Mouse (Mus musculus): ENCODE results near the gene Ppat. TPM values are rescaled to one million over a fixed set of nuclear protein-coding genes. Genes with fewer than 3 reads are reported as not detected.

Gene Ppat
- 21.7 and 26.2 TPM in 2 replicates for polyA plus RNA-seq (2015; fragmentation: Nextera tagmentation; extraction: Ambion mirVana)

DNA sequence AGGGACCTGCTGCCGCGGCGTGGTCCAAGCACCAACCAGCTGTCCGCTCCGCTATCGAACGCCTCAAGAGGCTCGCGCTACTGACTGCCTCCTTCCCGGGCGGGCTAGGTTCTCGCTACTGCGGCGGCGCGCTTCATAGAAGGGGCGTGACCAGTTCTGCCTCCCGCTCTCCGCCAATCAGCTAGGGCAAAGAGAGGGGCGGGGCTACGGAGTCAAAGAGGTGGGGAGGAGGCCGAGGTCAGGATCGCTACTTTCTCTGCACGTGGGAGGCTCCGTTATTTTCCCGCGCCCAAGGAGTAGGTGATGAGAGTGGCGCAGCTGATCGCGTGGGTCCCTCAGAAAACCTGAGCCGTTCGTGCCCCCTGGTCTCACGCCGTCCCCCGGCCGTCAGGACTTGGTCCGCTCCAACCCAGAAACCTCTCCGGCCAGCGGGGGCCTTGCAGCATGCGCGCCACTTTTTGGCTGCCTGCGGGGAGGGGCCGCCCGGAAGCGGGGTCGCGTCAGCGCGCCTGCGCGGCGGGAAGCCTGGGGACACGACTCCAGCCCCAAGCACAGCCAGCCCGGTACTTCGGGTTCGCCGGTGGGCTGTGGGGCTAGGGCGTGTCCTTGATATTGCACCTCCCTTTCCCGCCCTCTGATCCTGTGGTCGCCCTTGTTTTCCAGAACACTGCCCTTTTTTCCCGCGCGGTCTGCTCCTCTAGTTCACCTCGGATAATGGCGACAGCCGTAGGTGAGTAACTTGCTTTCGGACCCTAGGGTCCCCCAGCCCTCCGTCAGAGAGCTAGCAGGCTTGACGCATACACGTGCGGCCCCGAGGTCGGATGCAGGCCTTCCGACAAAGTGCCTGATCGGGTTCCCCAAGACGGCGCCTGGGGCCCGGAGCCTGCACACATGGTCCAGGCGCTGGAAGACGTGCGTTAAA is at the start of gene Ppat, which contains the start of gene Paics:
TSS of gene Ppat (minus strand) at position 473 of the 922 bp plus-strand sequence.
TSS of gene Paics (plus strand) at position 202 of the 922 bp plus-strand sequence.
- Histone ChIP-seq H3K4me1 (ENCODE audit: control insufficient read depth, insufficient read depth, low read length) (peaks cover 16% of the 10 kb centered on the region), H3K36me3 (ENCODE audit: control insufficient read depth, insufficient read depth, low read length) (no peaks in the 10 kb centered on the region), H3K9ac (ENCODE audit: low read length) (peak within 1 kb of the TSS; percentile 74), H3K27ac (ENCODE audit: low read length) (peak within 1 kb of the TSS; percentile 88), H3K9me3 (replicated peaks; ENCODE audit: control insufficient read depth, low read length) (no peaks in the 10 kb centered on the region), H3K27me3 (ENCODE audit: control insufficient read depth, insufficient read depth, low read length) (no peaks in the 10 kb centered on the region), H3K4me3 (replicated peaks; ENCODE audit: low read length) (peak within 1 kb of the TSS; percentile 67), H3K4me2 (ENCODE audit: low read depth, low read length) (peak within 1 kb of the TSS; percentile 90)
- WGBS, result under 1% methylated on average over 81 of the region's 81 CpGs
- peak; percentile 97 for ATAC-seq (ENCODE audit: insufficient read depth, low FRiP score)

- Histone ChIP-seq H3K36me3 (ENCODE audit: control insufficient read depth, insufficient read depth, low read length) (peaks cover 28% of the 10 kb centered on the region), H3K27me3 (ENCODE audit: control insufficient read depth, insufficient read depth, low read length) (no peaks in the 10 kb centered on the region), H3K9me3 (replicated peaks; ENCODE audit: control insufficient read depth, low read length) (no peaks in the 10 kb centered on the region), H3K4me1 (ENCODE audit: control insufficient read depth, insufficient read depth, low read length) (no peaks in the 10 kb centered on the region), H3K4me3 (replicated peaks; ENCODE audit: low read length) (no peak overlapping the region), H3K4me2 (ENCODE audit: low read depth, low read length) (no peak overlapping the region), H3K27ac (ENCODE audit: low read length) (no peak overlapping the region), H3K9ac (ENCODE audit: low read length) (no peak overlapping the region)
- WGBS, result 49% methylated on average over 5 of the region's 5 CpGs
- ATAC-seq (ENCODE audit: insufficient read depth, low FRiP score), result no peak
Observed at GRCm38 (mm10) chr5:76998416-76998815, 47.0 kb upstream of the Ppat start.

- Histone ChIP-seq H3K9me3 (replicated peaks; ENCODE audit: control insufficient read depth, low read length) (no peaks in the 10 kb centered on the region), H3K27me3 (ENCODE audit: control insufficient read depth, insufficient read depth, low read length) (no peaks in the 10 kb centered on the region), H3K4me2 (ENCODE audit: low read depth, low read length) (no peak overlapping the region), H3K36me3 (ENCODE audit: control insufficient read depth, insufficient read depth, low read length) (peaks cover 28% of the 10 kb centered on the region), H3K9ac (ENCODE audit: low read length) (no peak overlapping the region), H3K27ac (ENCODE audit: low read length) (no peak overlapping the region), H3K4me1 (ENCODE audit: control insufficient read depth, insufficient read depth, low read length) (no peaks in the 10 kb centered on the region), H3K4me3 (replicated peaks; ENCODE audit: low read length) (no peak overlapping the region)
- ATAC-seq (ENCODE audit: insufficient read depth, low FRiP score), result no peak
- 94% methylated on average over 5 of the region's 5 CpGs for WGBS
Observed at GRCm38 (mm10) chr5:76993174-76993814, 41.9 kb upstream of the Ppat start.

DNA sequence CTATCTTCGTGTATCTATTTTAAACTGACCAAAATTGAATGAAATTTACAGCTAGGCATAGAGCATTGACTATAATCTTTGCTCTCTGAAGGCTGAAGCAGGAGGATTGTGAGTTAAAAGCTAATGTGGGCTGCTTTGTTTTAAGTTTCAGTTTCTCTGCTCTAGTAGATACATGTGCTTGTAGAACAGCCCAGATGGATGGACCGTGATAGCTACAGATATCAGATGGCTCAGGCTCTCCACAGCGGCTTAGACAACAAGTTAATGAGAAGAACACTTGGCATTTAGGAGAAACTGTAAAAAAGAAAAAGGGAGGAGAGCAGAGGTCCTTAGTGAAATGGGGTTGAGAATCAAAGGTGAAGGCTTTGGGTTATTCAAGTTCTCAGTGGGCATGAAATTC is 39.4 kb upstream of the Ppat start:
- no peak overlapping the region for H3K9ac ChIP-seq (ENCODE audit: low read length)
- no peak overlapping the region for H3K27ac ChIP-seq (ENCODE audit: low read length)
- H3K27me3 ChIP-seq (ENCODE audit: control insufficient read depth, insufficient read depth, low read length), result no peaks in the 10 kb centered on the region
- ATAC-seq (ENCODE audit: insufficient read depth, low FRiP score), result no peak
- no peaks in the 10 kb centered on the region for H3K9me3 ChIP-seq (replicated peaks; ENCODE audit: control insufficient read depth, low read length)
- H3K4me3 ChIP-seq (replicated peaks; ENCODE audit: low read length), result no peak overlapping the region
- no peak overlapping the region for H3K4me2 ChIP-seq (ENCODE audit: low read depth, low read length)
- no peaks in the 10 kb centered on the region for H3K4me1 ChIP-seq (ENCODE audit: control insufficient read depth, insufficient read depth, low read length)
- WGBS, result 92% methylated on average over 3 of the region's 3 CpGs
- peaks cover 40% of the 10 kb centered on the region for H3K36me3 ChIP-seq (ENCODE audit: control insufficient read depth, insufficient read depth, low read length)

- Histone ChIP-seq H3K4me1 (ENCODE audit: control insufficient read depth, insufficient read depth, low read length) (no peaks in the 10 kb centered on the region), H3K36me3 (ENCODE audit: control insufficient read depth, insufficient read depth, low read length) (peaks cover 55% of the 10 kb centered on the region), H3K9ac (ENCODE audit: low read length) (no peak overlapping the region), H3K4me2 (ENCODE audit: low read depth, low read length) (no peak overlapping the region), H3K27me3 (ENCODE audit: control insufficient read depth, insufficient read depth, low read length) (no peaks in the 10 kb centered on the region), H3K4me3 (replicated peaks; ENCODE audit: low read length) (no peak overlapping the region), H3K27ac (ENCODE audit: low read length) (no peak overlapping the region), H3K9me3 (replicated peaks; ENCODE audit: control insufficient read depth, low read length) (no peaks in the 10 kb centered on the region)
- ATAC-seq (ENCODE audit: insufficient read depth, low FRiP score), result no peak
- 92% methylated on average over 11 of the region's 11 CpGs for WGBS
Observed at GRCm38 (mm10) chr5:76984015-76984414, 32.6 kb upstream of the Ppat start.

DNA sequence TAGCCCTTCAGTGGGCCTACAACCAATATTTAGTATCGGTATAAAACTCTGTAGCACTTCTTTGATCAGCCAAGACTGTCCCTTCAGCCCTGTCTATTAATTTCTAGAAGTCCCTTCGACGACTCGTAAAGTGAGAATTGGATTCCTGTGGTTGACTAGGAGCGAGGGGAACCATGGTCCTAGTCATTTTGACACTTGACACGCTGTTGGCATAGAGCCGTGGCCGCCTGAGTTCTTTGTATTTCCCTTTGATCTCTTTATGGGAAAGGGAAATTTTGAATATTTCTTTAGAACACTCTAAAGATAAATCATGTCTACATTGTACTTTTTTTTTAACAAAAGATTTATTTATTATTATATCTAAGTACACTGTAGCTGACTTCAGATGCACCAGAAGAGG is 24.4 kb upstream of the Ppat start:
- peaks cover 15% of the 10 kb centered on the region; the same call in 1 of the 2 replicates for H3K36me3 ChIP-seq (ENCODE audit: control insufficient read depth, insufficient read depth, low read length)
- no peak for ATAC-seq (ENCODE audit: insufficient read depth, low FRiP score)
- WGBS, result 81% methylated on average over 8 of the region's 8 CpGs
- no peak overlapping the region for H3K27ac ChIP-seq (ENCODE audit: low read length)
- peaks cover 8% of the 10 kb centered on the region for H3K4me1 ChIP-seq (ENCODE audit: control insufficient read depth, insufficient read depth, low read length)
- peak overlapping the region; percentile 95 for H3K4me2 ChIP-seq (ENCODE audit: low read depth, low read length)
- peak overlapping the region; percentile 81 for H3K4me3 ChIP-seq (replicated peaks; ENCODE audit: low read length)
- no peaks in the 10 kb centered on the region for H3K27me3 ChIP-seq (ENCODE audit: control insufficient read depth, insufficient read depth, low read length)
- peak overlapping the region; percentile 88 for H3K9ac ChIP-seq (ENCODE audit: low read length)
- H3K9me3 ChIP-seq (replicated peaks; ENCODE audit: control insufficient read depth, low read length), result no peaks in the 10 kb centered on the region

DNA sequence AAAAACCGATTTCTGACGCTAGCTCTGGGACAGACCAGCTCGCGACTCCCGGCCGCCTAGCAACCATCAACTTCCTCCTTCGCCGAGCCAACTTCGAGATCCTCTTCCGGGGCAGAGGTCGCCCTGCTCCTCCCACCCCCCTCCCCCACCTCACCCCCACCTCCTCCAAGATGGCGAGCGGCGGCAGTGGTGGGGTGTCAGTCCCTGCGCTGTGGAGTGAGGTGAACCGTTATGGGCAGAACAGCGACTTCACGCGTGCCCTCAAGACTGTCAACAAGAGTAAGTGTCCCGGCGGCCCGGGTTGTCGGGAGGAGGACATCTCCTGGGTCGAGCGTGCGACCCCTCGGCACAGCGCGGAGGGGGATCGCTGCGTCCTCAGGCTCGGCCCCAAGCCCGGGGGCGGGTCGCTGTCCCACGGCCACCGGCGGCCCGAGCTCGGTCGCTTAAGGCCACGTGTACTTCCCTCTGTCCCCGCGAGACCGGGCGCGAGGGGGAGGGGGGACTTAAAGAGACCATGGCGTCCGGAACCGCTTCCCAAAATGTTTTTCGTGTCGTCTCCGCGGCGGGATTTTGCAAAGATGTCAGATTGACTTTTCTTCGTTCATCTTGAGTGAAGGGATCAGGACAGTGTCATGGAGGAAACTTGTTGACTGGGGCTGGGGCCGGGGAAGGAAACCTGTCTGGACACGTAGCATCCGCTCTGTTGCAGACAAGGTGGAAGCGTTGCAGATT is 23.3 kb upstream of the Ppat start, which contains the start of gene Srp72:
TSS of gene Srp72 (plus strand) at position 130 of the 732 bp plus-strand sequence.
- peak within 1 kb of the TSS; percentile 81 for H3K4me3 ChIP-seq (replicated peaks; ENCODE audit: low read length)
- no peaks in the 10 kb centered on the region for H3K27me3 ChIP-seq (ENCODE audit: control insufficient read depth, insufficient read depth, low read length)
- peaks cover 9% of the 10 kb centered on the region; the same call in 1 of the 2 replicates for H3K36me3 ChIP-seq (ENCODE audit: control insufficient read depth, insufficient read depth, low read length)
- no peaks in the 10 kb centered on the region for H3K9me3 ChIP-seq (replicated peaks; ENCODE audit: control insufficient read depth, low read length)
- H3K4me2 ChIP-seq (ENCODE audit: low read depth, low read length), result peak within 1 kb of the TSS; percentile 95
- peak within 1 kb of the TSS; percentile 88 for H3K9ac ChIP-seq (ENCODE audit: low read length)
- WGBS, result under 1% methylated on average over 60 of the region's 60 CpGs
- H3K4me1 ChIP-seq (ENCODE audit: control insufficient read depth, insufficient read depth, low read length), result peaks cover 8% of the 10 kb centered on the region
- H3K27ac ChIP-seq (ENCODE audit: low read length), result peak within 1 kb of the TSS; percentile 85
- peak; percentile 94 for ATAC-seq (ENCODE audit: insufficient read depth, low FRiP score)

DNA sequence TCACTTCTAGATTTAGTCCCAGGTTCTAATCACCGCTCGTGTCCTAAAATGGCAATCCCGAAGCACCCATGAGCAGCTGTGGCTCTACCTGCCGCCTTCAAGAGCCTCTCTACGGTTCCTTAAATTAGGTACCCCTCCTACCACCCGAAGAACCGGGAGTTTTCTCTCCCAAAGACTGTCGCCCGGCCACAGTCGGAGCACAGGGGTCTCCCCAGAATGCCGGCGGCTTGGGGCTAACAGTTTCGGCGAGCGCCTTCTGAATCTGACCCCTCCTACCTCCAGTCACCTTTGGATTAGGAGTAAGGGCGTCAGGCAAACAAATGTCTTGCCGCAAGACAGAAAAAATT is 22.8 kb upstream of the Ppat start:
- Histone ChIP-seq H3K27ac (ENCODE audit: low read length) (peak overlapping the region; percentile 37; the same call in 1 of the 2 replicates), H3K27me3 (ENCODE audit: control insufficient read depth, insufficient read depth, low read length) (no peaks in the 10 kb centered on the region), H3K4me1 (ENCODE audit: control insufficient read depth, insufficient read depth, low read length) (peaks cover 8% of the 10 kb centered on the region), H3K4me3 (replicated peaks; ENCODE audit: low read length) (peak overlapping the region; percentile 81), H3K9ac (ENCODE audit: low read length) (peak overlapping the region; percentile 88), H3K36me3 (ENCODE audit: control insufficient read depth, insufficient read depth, low read length) (peaks cover 4% of the 10 kb centered on the region; the same call in 1 of the 2 replicates), H3K4me2 (ENCODE audit: low read depth, low read length) (peak overlapping the region; percentile 95), H3K9me3 (replicated peaks; ENCODE audit: control insufficient read depth, low read length) (no peaks in the 10 kb centered on the region)
- WGBS, result 3% methylated on average over 17 of the region's 17 CpGs
- ATAC-seq (ENCODE audit: insufficient read depth, low FRiP score), result peak; percentile 18; the same call in 1 of the 2 replicates

All from stomach, embryonic 16.5 days (tissue).